Mouse (Mus musculus): ENCODE data around the gene Il20.

The Il20 gene

GRCm38 (mm10) chr1:130911401-130912010 is at the start of gene Il20:
TSS of gene Il20 (minus strand) at chr1:130911451.
- DNase-seq, result no peak

GRCm38 (mm10) chr1:130946920-130947319 is 35.7 kb upstream of the Il20 start:
- DNase-seq, result no peak

- no peak for DNase-seq
These were observed 30.6 kb upstream of the Il20 start for GRCm38 (mm10) chr1:130941801-130942200.

- no peak for DNase-seq
These were observed 28.9 kb upstream of the Il20 start, which contains the start of gene Il19 for GRCm38 (mm10) chr1:130940065-130940687. TSS of gene Il19 (minus strand) at chr1:130940115.

- no peak for DNase-seq
These were observed 26.9 kb upstream of the Il20 start for GRCm38 (mm10) chr1:130938192-130938591.

- no peak for DNase-seq
These were observed 25.9 kb upstream of the Il20 start for GRCm38 (mm10) chr1:130937170-130937569.

- no peak for DNase-seq
These were observed 25.1 kb upstream of the Il20 start for GRCm38 (mm10) chr1:130936351-130936750.

- DNase-seq, result peak in 1 of 2 experiments; percentile 11
These were observed 15.2 kb upstream of the Il20 start for GRCm38 (mm10) chr1:130926484-130926883.

- no peak for DNase-seq
These were observed 7.2 kb upstream of the Il20 start for GRCm38 (mm10) chr1:130918323-130918980.

GRCm38 (mm10) chr1:130902505-130902904 is 8.7 kb downstream of the Il20 start:
- DNase-seq, result no peak

GRCm38 (mm10) chr1:130894468-130894867 is 16.8 kb downstream of the Il20 start:
- no peak for DNase-seq

GRCm38 (mm10) chr1:130893329-130894040 is 17.8 kb downstream of the Il20 start:
- no peak for DNase-seq

- DNase-seq, result no peak
These were observed 18.8 kb downstream of the Il20 start for GRCm38 (mm10) chr1:130892446-130892845.

GRCm38 (mm10) chr1:130887354-130887753 is 23.9 kb downstream of the Il20 start, which contains the start of gene Il24:
TSS of gene Il24 (minus strand) at chr1:130887454.
- no peak for DNase-seq

GRCm38 (mm10) chr1:130883146-130883545 is 28.1 kb downstream of the Il20 start:
- no peak for DNase-seq

- DNase-seq, result no peak
These were observed 31.3 kb downstream of the Il20 start for GRCm38 (mm10) chr1:130879927-130880326.

GRCm38 (mm10) chr1:130877889-130878614 is 33.2 kb downstream of the Il20 start:
- DNase-seq, result no peak

GRCm38 (mm10) chr1:130876931-130877509 is 34.2 kb downstream of the Il20 start:
- peak; percentile 39 to 49 for DNase-seq

- DNase-seq, result no peak
These were observed 35.3 kb downstream of the Il20 start for GRCm38 (mm10) chr1:130875910-130876309.

GRCm38 (mm10) chr1:130875139-130875538 is 36.1 kb downstream of the Il20 start:
- peak; percentile 63 to 66 for DNase-seq

GRCm38 (mm10) chr1:130872912-130873311 is 38.3 kb downstream of the Il20 start:
- no peak for DNase-seq

- no peak for DNase-seq
These were observed 45.6 kb downstream of the Il20 start, which contains the start of gene Fcmr for GRCm38 (mm10) chr1:130865541-130866221. TSS of gene Fcmr (plus strand) at chr1:130865669.

All from kidney, adult 8-10 months (tissue).